Mouse (Mus musculus) lung, postnatal 0 days (tissue): ENCODE measurements at regions not wholly inside any gene's neighbourhood (a gene's known extent, or its start where the extent isn't known, plus 50 kb on each side); places are given as distances from the start of the nearest gene placed in this dataset.

ENCODE experiments used
- ATAC-seq: fragments of 200-750 bp; cut with Nextera tagmentation; 2 replicates; pipeline ENCODE4 v1.8.0; 2017; ENCODE audit warnings: moderate library complexity
- DNase-seq: peaks from one replicate; pipeline ENCODE4 v3.0.0-alpha.2; 2016; ENCODE audit warnings: low spot score
- H3K27ac ChIP-seq: fragments of 300-500 bp; sonication (generic); 2 replicates; pipeline ENCODE4 v1.5.1; 2014; ENCODE audit warnings: antibody characterized with exemption, mild to moderate bottlenecking, low read length, mixed read lengths
- H3K27me3 ChIP-seq: fragments of 300-500 bp; sonication (generic); replicated peaks from 2 replicates; pipeline ENCODE4 v1.6.1; 2014; ENCODE audit warnings: low read length, mixed read lengths; ENCODE audit not compliant: insufficient read depth
- H3K36me3 ChIP-seq: fragments of 300-500 bp; sonication (generic); 2 replicates; pipeline ENCODE4 v1.6.1; 2014; ENCODE audit warnings: low read length, mixed read lengths; ENCODE audit not compliant: insufficient read depth
- H3K4me1 ChIP-seq: fragments of 300-500 bp; sonication (generic); 2 replicates; pipeline ENCODE4 v1.6.1; 2014; ENCODE audit warnings: antibody characterized with exemption, low read depth, low read length, mixed read lengths; ENCODE audit not compliant: insufficient read depth
- H3K4me2 ChIP-seq: fragments of 300-500 bp; sonication (generic); replicated peaks from 2 replicates; pipeline ENCODE4 v1.6.1; 2014; ENCODE audit warnings: low read depth, mild to moderate bottlenecking, low read length, moderate library complexity, mixed read lengths
- H3K4me3 ChIP-seq: fragments of 300-500 bp; sonication (generic); 2 replicates; pipeline ENCODE4 v1.5.1; 2014; ENCODE audit warnings: low read depth, low read length
- H3K9ac ChIP-seq: fragments of 300-500 bp; sonication (generic); replicated peaks from 2 replicates; pipeline ENCODE4 v1.6.1; 2014; ENCODE audit warnings: low read depth, mild to moderate bottlenecking
- H3K9me3 ChIP-seq: fragments of 300-500 bp; sonication (generic); 2 replicates; pipeline ENCODE4 v1.6.1; 2016; ENCODE audit warnings: low read length, mixed read lengths
- CTCF ChIP-seq: IDR thresholded peaks from 2 replicates; pipeline ENCODE4 v1.5.1; 2016; ENCODE audit warnings: antibody characterized with exemption, mild to moderate bottlenecking
- EP300 ChIP-seq: IDR thresholded peaks from 2 replicates; pipeline ENCODE4 v1.6.1; 2016; ENCODE audit warnings: antibody characterized with exemption, mild to moderate bottlenecking, control low read depth
- WGBS: fragments of 180-500 bp; shearing (Covaris S2); extraction: QIAGEN DNeasy Blood & Tissue Kit; methylation state at CpG from one replicate; pipeline ENCODE4 v1.1.7; 2014; 5-methylcytosine and 5-hydroxymethylcytosine counted together

- Histone ChIP-seq H3K4me3 (no peak overlapping the region), H3K27ac (no peak overlapping the region), H3K27me3 (no peaks in the 10 kb centered on the region), H3K9ac (no peak overlapping the region), H3K9me3 (no peaks in the 10 kb centered on the region), H3K4me1 (no peaks in the 10 kb centered on the region), H3K4me2 (no peak overlapping the region), H3K36me3 (no peaks in the 10 kb centered on the region)
- DNase-seq (no peak), ATAC-seq (no peak)
- no peak for TF ChIP-seq CTCF
- TF ChIP-seq EP300: no peak
- 88% methylated on average over 5 of the region's 5 CpGs for WGBS
Observed at GRCm38 (mm10) chr10:68633180-68633579, 90.3 kb upstream of the Tmem26 start.

GRCm38 (mm10) chr10:68652700-68653099 lies 70.7 kb upstream of the Tmem26 start:
- ATAC-seq: peak; percentile 47; the same call in 1 of the 2 replicates
- H3K27me3 ChIP-seq: no peaks in the 10 kb centered on the region
- H3K4me3 ChIP-seq: no peak overlapping the region
- no peak overlapping the region for H3K27ac ChIP-seq
- H3K4me2 ChIP-seq: no peak overlapping the region
- no peaks in the 10 kb centered on the region for H3K36me3 ChIP-seq
- H3K9ac ChIP-seq: no peak overlapping the region
- WGBS: 10% methylated on average over 5 of the region's 5 CpGs
- no peaks in the 10 kb centered on the region for H3K4me1 ChIP-seq
- TF ChIP-seq CTCF (no peak), EP300 (peak; percentile 92)
- peak; percentile 41 for DNase-seq
- no peaks in the 10 kb centered on the region for H3K9me3 ChIP-seq

DNA sequence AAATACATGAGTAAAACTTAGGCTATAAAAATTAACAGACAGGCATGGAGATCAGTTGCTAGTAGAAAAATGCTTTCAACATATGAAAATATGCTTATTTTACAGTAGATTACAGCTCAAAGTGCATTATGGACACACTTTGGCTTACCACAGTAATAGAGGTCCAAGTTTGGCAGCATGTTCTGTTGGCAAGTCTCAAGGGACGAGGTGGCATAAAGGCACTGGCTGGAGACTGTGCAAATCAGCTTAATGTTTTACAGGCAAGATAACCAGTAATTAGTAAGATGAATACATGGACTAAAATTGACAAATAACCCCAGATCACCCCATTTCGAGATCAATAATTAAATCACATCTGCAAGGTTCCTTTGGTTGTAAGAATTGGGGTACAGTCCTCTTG lies 68.0 kb upstream of the Tmem26 start:
- Histone ChIP-seq H3K4me3 (no peak overlapping the region), H3K9me3 (no peaks in the 10 kb centered on the region), H3K9ac (no peak overlapping the region), H3K36me3 (no peaks in the 10 kb centered on the region), H3K27ac (no peak overlapping the region), H3K4me1 (no peaks in the 10 kb centered on the region), H3K4me2 (no peak overlapping the region), H3K27me3 (no peaks in the 10 kb centered on the region)
- no peak for DNase-seq
- WGBS: 62% methylated on average over 2 of the region's 2 CpGs
- no peak for ATAC-seq
- TF ChIP-seq EP300: no peak
- no peak for TF ChIP-seq CTCF

GRCm38 (mm10) chr10:68666094-68666493 lies 57.4 kb upstream of the Tmem26 start:
- no peaks in the 10 kb centered on the region for H3K4me1 ChIP-seq
- ATAC-seq (no peak), DNase-seq (no peak)
- no peaks in the 10 kb centered on the region for H3K9me3 ChIP-seq
- H3K27ac ChIP-seq: no peak overlapping the region
- no peak for TF ChIP-seq EP300
- TF ChIP-seq CTCF: no peak
- no peaks in the 10 kb centered on the region for H3K27me3 ChIP-seq
- no peaks in the 10 kb centered on the region for H3K36me3 ChIP-seq
- no peak overlapping the region for H3K4me3 ChIP-seq
- H3K9ac ChIP-seq: no peak overlapping the region
- no peak overlapping the region for H3K4me2 ChIP-seq
- 62% methylated on average over 3 of the region's 3 CpGs for WGBS

DNA sequence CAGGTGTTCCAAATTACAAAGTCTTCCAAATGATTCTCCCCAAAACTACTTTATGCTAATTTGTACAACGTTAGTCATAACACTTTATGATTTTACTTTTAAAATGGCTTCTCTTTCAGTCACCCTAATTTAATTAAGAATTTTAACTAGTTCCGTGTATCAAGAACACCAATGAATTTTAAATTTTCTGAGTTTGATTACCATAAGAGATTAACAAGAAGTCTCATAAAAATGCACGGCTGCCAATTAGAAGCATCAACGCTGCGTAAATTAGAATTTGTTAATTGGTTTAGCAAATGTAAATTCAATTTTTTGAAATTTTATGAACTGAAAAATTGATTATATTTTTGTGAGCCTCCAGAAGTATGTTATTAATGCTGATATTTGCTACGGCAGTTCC lies 54.1 kb upstream of the Tmem26 start:
- 96% methylated on average over 6 of the region's 6 CpGs for WGBS

DNA sequence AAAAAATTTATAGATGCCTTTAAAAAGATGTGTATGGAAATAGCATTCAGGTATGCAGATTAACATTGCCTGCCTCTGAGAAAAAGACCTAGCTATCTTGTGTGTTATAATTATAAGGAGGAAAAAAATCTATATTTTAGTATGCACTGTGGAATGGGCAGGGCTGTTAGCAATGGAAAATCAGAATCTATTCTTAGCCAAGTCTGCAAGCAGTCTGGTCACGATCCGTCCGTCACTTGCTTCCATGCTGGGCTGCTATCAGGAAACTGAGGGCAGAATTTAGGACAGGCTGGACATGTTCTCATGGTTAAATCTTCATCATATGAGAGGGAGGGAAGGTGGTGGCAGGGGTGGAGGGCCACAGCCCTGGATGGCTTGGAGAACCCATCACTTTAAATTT lies 53.5 kb upstream of the Tmem26 start:
- Histone ChIP-seq H3K4me1 (no peaks in the 10 kb centered on the region), H3K36me3 (no peaks in the 10 kb centered on the region), H3K27ac (no peak overlapping the region), H3K4me2 (no peak overlapping the region), H3K4me3 (no peak overlapping the region), H3K27me3 (no peaks in the 10 kb centered on the region), H3K9ac (no peak overlapping the region), H3K9me3 (no peaks in the 10 kb centered on the region)
- WGBS: 94% methylated on average over 3 of the region's 3 CpGs
- DNase-seq (no peak), ATAC-seq (no peak)
- TF ChIP-seq CTCF (no peak), EP300 (no peak)

More for the DNA sequence above, 54.1 kb upstream of the Tmem26 start:
- DNase-seq (no peak), ATAC-seq (no peak)
- H3K36me3 ChIP-seq: no peaks in the 10 kb centered on the region
- no peak overlapping the region for H3K4me2 ChIP-seq
- no peaks in the 10 kb centered on the region for H3K4me1 ChIP-seq
- H3K9me3 ChIP-seq: no peaks in the 10 kb centered on the region
- no peak for TF ChIP-seq CTCF
- no peak for TF ChIP-seq EP300
- H3K4me3 ChIP-seq: no peak overlapping the region
- no peaks in the 10 kb centered on the region for H3K27me3 ChIP-seq
- H3K27ac ChIP-seq: no peak overlapping the region
- H3K9ac ChIP-seq: no peak overlapping the region

- H3K9ac ChIP-seq: no peak overlapping the region
- TF ChIP-seq EP300: no peak
- no peak for TF ChIP-seq CTCF
- H3K4me3 ChIP-seq: no peak overlapping the region
- ATAC-seq: peak; percentile 41
- DNase-seq: peak; percentile 63
- no peaks in the 10 kb centered on the region for H3K4me1 ChIP-seq
- no peaks in the 10 kb centered on the region for H3K9me3 ChIP-seq
- no peak overlapping the region for H3K4me2 ChIP-seq
- no peaks in the 10 kb centered on the region for H3K36me3 ChIP-seq
- H3K27me3 ChIP-seq: no peaks in the 10 kb centered on the region
- 60% methylated on average over 12 of the region's 12 CpGs for WGBS
- no peak overlapping the region for H3K27ac ChIP-seq
Observed at GRCm38 (mm10) chr10:68672291-68672690, 51.2 kb upstream of the Tmem26 start.
